Mouse (Mus musculus): Measurements from ENCODE around the gene Ets2. TPM values are rescaled to one million over a fixed set of nuclear protein-coding genes. Genes with fewer than 3 reads are reported as not detected.

Ets2 gene
- total and polyA plus RNA-seq, 3 experiments: 15.9 to 23.5 TPM; not detected in 1

DNA sequence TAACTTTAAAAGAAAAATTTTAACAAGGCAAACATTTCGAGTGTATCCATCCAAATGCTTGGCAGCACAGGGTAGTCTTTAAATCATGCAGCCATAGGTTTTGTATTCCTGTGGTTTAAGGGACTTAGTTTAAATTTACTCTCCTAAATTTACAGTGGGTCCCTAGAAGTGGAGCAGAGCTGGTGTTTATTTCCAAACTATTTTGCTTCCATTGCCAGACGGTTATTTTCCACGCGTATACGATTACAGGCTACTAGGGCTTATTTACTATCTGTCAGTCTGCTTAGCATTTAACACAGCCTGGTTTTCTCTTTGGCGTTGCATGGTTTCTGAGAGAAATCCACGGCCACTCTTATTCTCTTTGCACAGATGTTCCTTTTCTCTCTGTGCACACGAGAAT lies 42.9 kb downstream of the Ets2 start:
- Histone ChIP-seq H3K4me1 (ENCODE audit: control insufficient read depth in 1 of 2, insufficient read depth in 2 of 2, low read length in 2 of 2) (peaks cover 4 to 5% of the 10 kb centered on the region in 2 experiments; a peak in 1 of 4 replicates), H3K4me3 (ENCODE audit: control insufficient read depth in 1 of 2, insufficient read depth in 1 of 2, low read depth in 2 of 2, low read length in 2 of 2) (no peak overlapping the region), H3K27ac (ENCODE audit: control insufficient read depth, low read depth, low read length) (no peak overlapping the region), H3K27me3 (ENCODE audit: control insufficient read depth in 1 of 2, insufficient read depth in 2 of 2, low read length in 2 of 2) (peaks cover 7 to 11% of the 10 kb centered on the region in 2 experiments), H3K9ac (ENCODE audit: control insufficient read depth, low read depth, low read length, poor library complexity, severe bottlenecking) (no peak overlapping the region), H3K9me3 (replicated peaks; ENCODE audit: insufficient read depth, low read length) (no peaks in the 10 kb centered on the region), H3K36me3 (ENCODE audit: control insufficient read depth in 1 of 2, insufficient read depth in 2 of 2, low read length in 2 of 2) (peaks cover 0 to 2% of the 10 kb centered on the region in 2 experiments; a peak in 1 of 4 replicates), H3K79me2 (ENCODE audit: control insufficient read depth, insufficient read depth, low read length, poor library complexity) (no peaks in the 10 kb centered on the region)
- no peak for DNase-seq (ENCODE audit: low read depth, low spot score)
- no peak for TF ChIP-seq MYC (IDR thresholded peaks at IDR 0.05; ENCODE audit: low read depth, low read length)
- TF ChIP-seq ELF1 (IDR thresholded peaks at IDR 0.05; ENCODE audit: low read depth, low read length): no peak
- no peak for TF ChIP-seq E2F4 (IDR thresholded peaks at IDR 0.05; ENCODE audit: borderline replicate concordance, low read depth, low read length)
- no peak for TF ChIP-seq GABPA (IDR thresholded peaks at IDR 0.05; ENCODE audit: low read depth, low read length)
- no peak for TF ChIP-seq CHD1 (IDR thresholded peaks at IDR 0.05; ENCODE audit: low read depth, low read length)
- no peak for TF ChIP-seq RAD21 (IDR thresholded peaks at IDR 0.05; ENCODE audit: low read depth, low read length)
- TF ChIP-seq TCF12 (IDR thresholded peaks at IDR 0.05; ENCODE audit: low read depth, low read length): no peak
- TF ChIP-seq GATA1 (IDR thresholded peaks at IDR 0.05; ENCODE audit: low read depth, low read length): no peak
- no peak for TF ChIP-seq ZNF384 (IDR thresholded peaks at IDR 0.05; ENCODE audit: low read depth, low read length)
- TF ChIP-seq USF2 (IDR thresholded peaks at IDR 0.05; ENCODE audit: borderline replicate concordance in 1 of 2, insufficient read depth in 1 of 2, low read depth in 1 of 2, low read length in 2 of 2): no peak
- no peak for TF ChIP-seq MAFK (IDR thresholded peaks at IDR 0.05; ENCODE audit: borderline replicate concordance, low read depth, low read length)
- TF ChIP-seq ZC3H11A (IDR thresholded peaks at IDR 0.05; ENCODE audit: low read depth, low read length): no peak
- no peak for TF ChIP-seq SMC3 (IDR thresholded peaks at IDR 0.05; ENCODE audit: low read depth, low read length)
- no peak for TF ChIP-seq POLR2AphosphoS2 (IDR thresholded peaks at IDR 0.05; ENCODE audit: low read length)
- TF ChIP-seq TAL1 (IDR thresholded peaks at IDR 0.05; ENCODE audit: low read length): no peak
- TF ChIP-seq POLR2A (IDR thresholded peaks at IDR 0.05; ENCODE audit: control insufficient read depth in 1 of 2, insufficient read depth in 1 of 2, low read depth in 1 of 2, low read length in 2 of 2, poor library complexity in 1 of 2): no peak
- TF ChIP-seq MEF2A (IDR thresholded peaks at IDR 0.05; ENCODE audit: extremely low read depth, insufficient replicate concordance, low read depth, low read length, poor library complexity, severe bottlenecking): no peak
- TF ChIP-seq ETS1 (IDR thresholded peaks at IDR 0.05; ENCODE audit: low read depth, low read length): no peak
- no peak for TF ChIP-seq HCFC1 (IDR thresholded peaks at IDR 0.05; ENCODE audit: low read depth, low read length)
- TF ChIP-seq ZKSCAN1 (IDR thresholded peaks at IDR 0.05; ENCODE audit: low read depth, low read length): no peak

DNA sequence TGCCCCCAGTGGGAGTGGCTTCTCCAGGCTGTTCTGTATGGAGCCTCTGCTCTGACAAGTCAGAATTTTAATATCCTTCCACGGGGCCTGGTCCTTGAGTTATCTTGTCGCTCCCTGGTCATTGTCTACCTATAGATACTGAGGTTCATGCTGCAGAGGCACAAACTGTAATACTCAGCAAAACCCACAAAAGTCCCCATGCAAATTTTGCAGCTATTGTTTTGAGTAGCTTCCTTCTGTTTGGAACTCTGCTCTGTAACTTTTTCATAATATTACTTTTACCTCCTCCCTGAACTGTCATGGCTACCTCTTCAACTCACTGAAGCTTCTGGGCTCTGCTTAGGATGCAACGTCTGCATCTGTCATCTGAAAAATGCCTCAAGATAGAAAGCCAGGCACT lies 43.8 kb downstream of the Ets2 start:
- H3K79me2 ChIP-seq (ENCODE audit: control insufficient read depth, insufficient read depth, low read length, poor library complexity): no peaks in the 10 kb centered on the region
- H3K4me3 ChIP-seq (ENCODE audit: control insufficient read depth in 1 of 2, insufficient read depth in 1 of 2, low read depth in 2 of 2, low read length in 2 of 2): no peak overlapping the region
- TF ChIP-seq ZKSCAN1 (IDR thresholded peaks at IDR 0.05; ENCODE audit: low read depth, low read length) (no peak), CTCF (IDR thresholded peaks at IDR 0.05 in 2 of 3, conservative IDR thresholded peaks at IDR 0.05 in 1 of 3; ENCODE audit: control insufficient read depth in 1 of 3, insufficient read depth in 1 of 3, low read depth in 2 of 3, low read length in 3 of 3, poor library complexity in 1 of 3, severe bottlenecking in 1 of 3) (no peak), MYC (IDR thresholded peaks at IDR 0.05; ENCODE audit: low read depth, low read length) (no peak), ZC3H11A (IDR thresholded peaks at IDR 0.05; ENCODE audit: low read depth, low read length) (no peak), POLR2A (IDR thresholded peaks at IDR 0.05; ENCODE audit: control insufficient read depth in 1 of 2, insufficient read depth in 1 of 2, low read depth in 1 of 2, low read length in 2 of 2, poor library complexity in 1 of 2) (no peak), TBP (IDR thresholded peaks at IDR 0.05; ENCODE audit: low read depth, low read length) (no peak), EP300 (IDR thresholded peaks at IDR 0.05; ENCODE audit: low read depth in 1 of 2, low read length in 2 of 2) (no peak), CHD2 (IDR thresholded peaks at IDR 0.05; ENCODE audit: low read length) (no peak), MXI1 (IDR thresholded peaks at IDR 0.05; ENCODE audit: low read depth, low read length) (no peak), RAD21 (IDR thresholded peaks at IDR 0.05; ENCODE audit: low read depth, low read length) (no peak), UBTF (IDR thresholded peaks at IDR 0.05; ENCODE audit: borderline replicate concordance, insufficient read depth, low read depth, low read length) (no peak), CHD1 (IDR thresholded peaks at IDR 0.05; ENCODE audit: low read depth, low read length) (no peak), POLR2AphosphoS5 (IDR thresholded peaks at IDR 0.05; ENCODE audit: borderline replicate concordance, low read depth, low read length) (no peak), TCF12 (IDR thresholded peaks at IDR 0.05; ENCODE audit: low read depth, low read length) (no peak), GABPA (IDR thresholded peaks at IDR 0.05; ENCODE audit: low read depth, low read length) (no peak), JUND (IDR thresholded peaks at IDR 0.05; ENCODE audit: low read depth, low read length) (no peak)
- H3K9ac ChIP-seq (ENCODE audit: control insufficient read depth, low read depth, low read length, poor library complexity, severe bottlenecking): no peak overlapping the region
- peaks cover 7 to 11% of the 10 kb centered on the region in 2 experiments for H3K27me3 ChIP-seq (ENCODE audit: control insufficient read depth in 1 of 2, insufficient read depth in 2 of 2, low read length in 2 of 2)
- H3K4me1 ChIP-seq (ENCODE audit: control insufficient read depth in 1 of 2, insufficient read depth in 2 of 2, low read length in 2 of 2): peaks cover 7 to 13% of the 10 kb centered on the region in 2 experiments; a peak in 3 of 4 replicates
- no peak for DNase-seq (ENCODE audit: low read depth, low spot score)
- peaks cover 0 to 9% of the 10 kb centered on the region in 2 experiments; a peak in 2 of 4 replicates for H3K36me3 ChIP-seq (ENCODE audit: control insufficient read depth in 1 of 2, insufficient read depth in 2 of 2, low read length in 2 of 2)
- H3K27ac ChIP-seq (ENCODE audit: control insufficient read depth, low read depth, low read length): no peak overlapping the region
- no peaks in the 10 kb centered on the region for H3K9me3 ChIP-seq (replicated peaks; ENCODE audit: insufficient read depth, low read length)

Measured in MEL (cell line).